Mouse (Mus musculus) CH12.LX (cell line): ENCODE measurements around the gene A930004D18Rik. TPM values are rescaled to one million over a fixed set of nuclear protein-coding genes. Genes with fewer than 3 reads are reported as not detected.

Experiments used
- DNase-seq: peaks from one replicate; pipeline ENCODE4 v3.0.0-alpha.2; 2013; ENCODE audit errors: extremely low read depth
- H3K27ac ChIP-seq: 2 replicates; pipeline ENCODE4 v1.5.1; 2012; ENCODE audit warnings: low read depth, mild to moderate bottlenecking, control low read depth, moderate library complexity; ENCODE audit not compliant: insufficient read depth
- H3K27me3 ChIP-seq: replicated peaks from 2 replicates; pipeline ENCODE3; 2012; ENCODE audit warnings: inconsistent platforms
- H3K36me3 ChIP-seq, 2 experiments: replicated peaks in 1 of 2; 2 replicates each; pipeline versions ENCODE3 to v1.6.1; 2012; ENCODE audit warnings: inconsistent platforms in 1 of 2, low read length in 1 of 2, mild to moderate bottlenecking in 1 of 2, mixed read lengths in 1 of 2, moderate library complexity in 1 of 2; ENCODE audit not compliant: control insufficient read depth in 1 of 2, insufficient read depth in 1 of 2
- H3K4me1 ChIP-seq, 2 experiments: 2 replicates each; pipeline ENCODE4 v1.6.1; 2012; ENCODE audit warnings: inconsistent platforms in 1 of 2, moderate library complexity in 1 of 2; ENCODE audit not compliant: insufficient read depth in 2 of 2, control insufficient read depth in 1 of 2
- H3K4me2 ChIP-seq: 2 replicates; pipeline ENCODE4 v1.6.1; 2012; ENCODE audit warnings: low read depth, mild to moderate bottlenecking, control low read depth; ENCODE audit not compliant: poor library complexity, insufficient read depth, severe bottlenecking
- H3K4me3 ChIP-seq, 3 experiments: fragments of 150-350 bp in 1 of 3; sonication (generic) in 1 of 3; replicated peaks in 1 of 3; 2 replicates each; pipeline versions ENCODE3 to v1.5.1; 2011 to 2012; ENCODE audit warnings: low read depth in 2 of 3, low read length in 2 of 3, mild to moderate bottlenecking in 2 of 3, moderate library complexity in 2 of 3, control low read depth in 1 of 3, improper control_type of control experiment in 1 of 3, inconsistent platforms in 1 of 3, mixed read lengths in 1 of 3; ENCODE audit not compliant: poor library complexity in 1 of 3
- H3K79me2 ChIP-seq: replicated peaks from 2 replicates; pipeline ENCODE4 v1.6.1; 2012; ENCODE audit warnings: mild to moderate bottlenecking, moderate library complexity; ENCODE audit not compliant: control insufficient read depth, poor library complexity, insufficient read depth, severe bottlenecking; ENCODE audit errors: extremely low read depth
- H3K9ac ChIP-seq: 2 replicates; pipeline ENCODE4 v1.6.1; 2012; ENCODE audit warnings: low read depth, mild to moderate bottlenecking, control low read depth, moderate library complexity; ENCODE audit not compliant: insufficient read depth
- H3K9me3 ChIP-seq: replicated peaks from 2 replicates; pipeline ENCODE3; 2012; ENCODE audit warnings: low read length, inconsistent platforms, mixed read lengths
- BHLHE40 ChIP-seq: IDR thresholded peaks from 2 replicates; pipeline ENCODE4 v1.6.1; 2011; ENCODE audit warnings: mild to moderate bottlenecking, low read depth, low read length, improper control_type of control experiment
- CHD1 ChIP-seq: IDR thresholded peaks from 2 replicates; pipeline ENCODE4 v1.6.1; 2012; ENCODE audit warnings: low read depth, low read length, improper control_type of control experiment, inconsistent platforms
- CHD2 ChIP-seq: IDR thresholded peaks from 2 replicates; pipeline ENCODE4 v1.6.1; 2011; ENCODE audit warnings: low read length, improper control_type of control experiment
- CTCF ChIP-seq, 2 experiments: IDR thresholded peaks in 1 of 2; conservative IDR thresholded peaks in 1 of 2; 2 replicates each; pipeline ENCODE4 v1.5.1; 2011 to 2012; ENCODE audit warnings: low read depth in 2 of 2, low read length in 2 of 2, improper control_type of control experiment in 1 of 2, inconsistent platforms in 1 of 2, mild to moderate bottlenecking in 1 of 2, moderate library complexity in 1 of 2
- ELF1 ChIP-seq: IDR thresholded peaks from 2 replicates; pipeline ENCODE4 v1.6.1; 2014; ENCODE audit warnings: low read depth, mild to moderate bottlenecking, inconsistent platforms, low read length, improper control_type of control experiment
- EP300 ChIP-seq: IDR thresholded peaks from 2 replicates; pipeline ENCODE4 v1.6.1; 2011; ENCODE audit warnings: low read length, improper control_type of control experiment
- ETS1 ChIP-seq: conservative IDR thresholded peaks from 2 replicates; pipeline ENCODE4 v1.6.1; 2012; ENCODE audit warnings: low read depth, mild to moderate bottlenecking, inconsistent platforms, low read length, improper control_type of control experiment, moderate library complexity
- GABPA ChIP-seq: IDR thresholded peaks from 2 replicates; pipeline ENCODE4 v1.6.1; 2012; ENCODE audit warnings: low read depth, low read length, improper control_type of control experiment, inconsistent platforms; ENCODE audit not compliant: insufficient replicate concordance
- JUN ChIP-seq: IDR thresholded peaks from 2 replicates; pipeline ENCODE4 v1.6.1; 2011; ENCODE audit warnings: low read depth, mild to moderate bottlenecking, low read length, improper control_type of control experiment, moderate library complexity; ENCODE audit not compliant: insufficient read depth
- JUND ChIP-seq: conservative IDR thresholded peaks from 2 replicates; pipeline ENCODE4 v1.6.1; 2011; ENCODE audit warnings: low read depth, low read length, improper control_type of control experiment
- KAT2A ChIP-seq: IDR thresholded peaks from 2 replicates; pipeline ENCODE4 v1.6.1; 2012; ENCODE audit warnings: low read length, improper control_type of control experiment, inconsistent platforms; ENCODE audit not compliant: insufficient replicate concordance
- MAFK ChIP-seq: IDR thresholded peaks from 2 replicates; pipeline ENCODE4 v1.6.1; 2011; ENCODE audit warnings: low read length, improper control_type of control experiment; ENCODE audit not compliant: insufficient replicate concordance
- MYC ChIP-seq: IDR thresholded peaks from 2 replicates; pipeline ENCODE4 v1.6.1; 2011; ENCODE audit warnings: low read depth, mild to moderate bottlenecking, improper control_type of control experiment, low read length
- NELFE ChIP-seq: IDR thresholded peaks from 2 replicates; pipeline ENCODE4 v1.6.1; 2011; ENCODE audit warnings: low read depth, low read length, improper control_type of control experiment
- NRF1 ChIP-seq: IDR thresholded peaks from 2 replicates; pipeline ENCODE4 v1.6.1; 2014; ENCODE audit warnings: low read depth, mild to moderate bottlenecking, inconsistent platforms, low read length, improper control_type of control experiment, moderate library complexity
- PAX5 ChIP-seq: IDR thresholded peaks from 2 replicates; pipeline ENCODE4 v1.6.1; 2012; ENCODE audit warnings: low read length, inconsistent platforms, mixed read lengths
- POLR2AphosphoS2 ChIP-seq: IDR thresholded peaks from 2 replicates; pipeline ENCODE4 v1.6.1; 2011; ENCODE audit warnings: low read depth, low read length, improper control_type of control experiment
- RAD21 ChIP-seq: IDR thresholded peaks from 2 replicates; pipeline ENCODE4 v1.6.1; 2011; ENCODE audit warnings: low read depth, mild to moderate bottlenecking, low read length, improper control_type of control experiment, moderate library complexity
- RCOR1 ChIP-seq: conservative IDR thresholded peaks from 2 replicates; pipeline ENCODE4 v1.6.1; 2012; ENCODE audit warnings: low read depth, mild to moderate bottlenecking, inconsistent platforms, low read length, improper control_type of control experiment
- SIN3A ChIP-seq: IDR thresholded peaks from 2 replicates; pipeline ENCODE4 v1.6.1; 2012; ENCODE audit warnings: low read length, improper control_type of control experiment, inconsistent platforms
- SMC3 ChIP-seq: IDR thresholded peaks from 2 replicates; pipeline ENCODE4 v1.6.1; 2011; ENCODE audit warnings: low read depth, low read length, improper control_type of control experiment
- TBP ChIP-seq: conservative IDR thresholded peaks from 2 replicates; pipeline ENCODE4 v1.6.1; 2011; ENCODE audit warnings: low read depth, low read length, improper control_type of control experiment
- TCF12 ChIP-seq: IDR thresholded peaks from 2 replicates; pipeline ENCODE4 v1.6.1; 2014; ENCODE audit warnings: low read depth, mild to moderate bottlenecking, inconsistent platforms, low read length, improper control_type of control experiment
- UBTF ChIP-seq: IDR thresholded peaks from 2 replicates; pipeline ENCODE4 v1.6.1; 2012; ENCODE audit warnings: low read depth, mild to moderate bottlenecking, inconsistent platforms, low read length, improper control_type of control experiment, moderate library complexity
- USF1 ChIP-seq: IDR thresholded peaks from 2 replicates; pipeline ENCODE4 v1.6.1; 2014; ENCODE audit warnings: low read depth, mild to moderate bottlenecking, inconsistent platforms, low read length, improper control_type of control experiment
- USF2 ChIP-seq: conservative IDR thresholded peaks from 2 replicates; pipeline ENCODE4 v1.6.1; 2011; ENCODE audit warnings: low read depth, low read length, improper control_type of control experiment
- ZC3H11A ChIP-seq: IDR thresholded peaks from 2 replicates; pipeline ENCODE4 v1.6.1; 2012; ENCODE audit warnings: low read depth, mild to moderate bottlenecking, inconsistent platforms, low read length, improper control_type of control experiment
- ZKSCAN1 ChIP-seq: IDR thresholded peaks from 2 replicates; pipeline ENCODE4 v1.6.1; 2012; ENCODE audit warnings: low read depth, inconsistent platforms, low read length, improper control_type of control experiment, borderline replicate concordance
- ZNF384 ChIP-seq: IDR thresholded peaks from 2 replicates; pipeline ENCODE4 v1.6.1; 2012; ENCODE audit warnings: low read depth, low read length, improper control_type of control experiment, inconsistent platforms
- dilution Hi-C: fragments of 300-500 bp; cut with MboI; formaldehyde crosslinking; loops from 2 replicates; pipeline ENCODE4 v1.14.3; 2020; ENCODE audit warnings: low sequenced_read_pairs; ENCODE audit not compliant: extremely low pct_unique_long_range_greater_than_20kb, extremely low pct_ligation_motif_present
- in situ Hi-C: fragments of 300-500 bp; cut with MboI; formaldehyde crosslinking; loops from 3 replicates; pipeline ENCODE4 v1.14.3; 2019; ENCODE audit warnings: low sequenced_read_pairs, low pct_ligation_motif_present, low pct_unique_long_range_greater_than_20kb, mixed read lengths
- polyA plus RNA-seq: library from polyadenylated mRNA; unstranded; fragments of >175 nt; gene quantifications from 2 replicates; pipeline ENCODE4 v1.2.1, GENCODE M21; 2012; ENCODE audit warnings: low read depth; ENCODE audit not compliant: insufficient read length
- total RNA-seq, 2 experiments: library from RNA; depleted of rRNA; stranded (reverse); fragments of 300-350 nt in 1 of 2; fragments of >200 nt in 1 of 2; gene quantifications; 2 replicates each; pipeline ENCODE4 v1.2.3; 2012 to 2014

A930004D18Rik gene
- total and polyA plus RNA-seq, 3 experiments = 0.15 to 1.7 (median 0.72) TPM

GRCm38 (mm10) chr2:18030581-18030980, 7.0 kb downstream of the A930004D18Rik start:
- H3K4me3 ChIP-seq = no peak overlapping the region
- dilution Hi-C loops (no loop called here), in situ Hi-C loops (loop anchor here (10.0 to 25.0 kb wide), 3 partner anchors 154 to 657 kb away; partner anchors contain the start of genes Bmi1 and Spag6)
- H3K9me3 ChIP-seq = no peaks in the 10 kb centered on the region
- no peaks in the 10 kb centered on the region for H3K36me3 ChIP-seq
- no peak overlapping the region for H3K27ac ChIP-seq
- no peaks in the 10 kb centered on the region for H3K79me2 ChIP-seq
- no peak for DNase-seq
- TF ChIP-seq EP300 (no peak), UBTF (no peak), NELFE (no peak), SMC3 (no peak), USF1 (no peak), PAX5 (no peak), ZC3H11A (no peak), TCF12 (no peak), JUND (no peak), CTCF (conservative IDR thresholded peaks at IDR 0.05 in 1 of 2, IDR thresholded peaks at IDR 0.05 in 1 of 2; ENCODE audit: low read depth in 2 of 2, low read length in 2 of 2) (no peak), GABPA (no peak), MYC (no peak), RAD21 (no peak), CHD1 (no peak)
- H3K9ac ChIP-seq = no peak overlapping the region
- no peak overlapping the region for H3K4me2 ChIP-seq
- H3K4me1 ChIP-seq = peaks cover 4 to 17% of the 10 kb centered on the region in 2 experiments
- H3K27me3 ChIP-seq = no peaks in the 10 kb centered on the region

GRCm38 (mm10) chr2:18029656-18030055, 7.9 kb downstream of the A930004D18Rik start:
- H3K27me3 ChIP-seq = no peaks in the 10 kb centered on the region
- H3K79me2 ChIP-seq = no peaks in the 10 kb centered on the region
- H3K36me3 ChIP-seq = no peaks in the 10 kb centered on the region
- H3K27ac ChIP-seq = no peak overlapping the region
- TF ChIP-seq SIN3A (no peak), SMC3 (no peak), NRF1 (no peak), TCF12 (no peak), ZNF384 (no peak), USF2 (no peak), ETS1 (no peak), RAD21 (no peak), RCOR1 (no peak), GABPA (no peak), POLR2AphosphoS2 (no peak), MAFK (no peak), JUN (no peak), ELF1 (no peak), KAT2A (no peak), BHLHE40 (no peak), CTCF (conservative IDR thresholded peaks at IDR 0.05 in 1 of 2, IDR thresholded peaks at IDR 0.05 in 1 of 2; ENCODE audit: low read depth in 2 of 2, low read length in 2 of 2) (no peak), CHD2 (no peak), TBP (no peak), ZKSCAN1 (no peak)
- in situ Hi-C loops = loop anchor here (5.0 to 25.0 kb wide), 4 partner anchors 155 to 658 kb away; partner anchors contain the start of genes Bmi1 and Spag6
- dilution Hi-C loops = no loop called here
- peaks cover 4 to 17% of the 10 kb centered on the region in 2 experiments for H3K4me1 ChIP-seq
- no peaks in the 10 kb centered on the region for H3K9me3 ChIP-seq
- no peak overlapping the region for H3K4me3 ChIP-seq
- no peak overlapping the region for H3K4me2 ChIP-seq
- DNase-seq = no peak
- no peak overlapping the region for H3K9ac ChIP-seq
